9 mouse cellular contexts compared by ENCODE assay signal in genomic region chr12:4592541-4593165, GRCm38 (mm10). TPM values are rescaled to one million over a fixed set of nuclear protein-coding genes. Genes with fewer than 3 reads are reported as not detected.
DNase-seq lines count a peak whose midpoint lies in the region; ATAC-seq and TF ChIP-seq lines count a peak whose summit lies in the region.
"Had no signal": no experiment of that assay in that cellular context is flagged by ENCODE, and none has a peak within 500 bp of the region (broad histone marks: within the 10 kb centered on the region; RNA-seq: fewer than 3 reads in every experiment).

Gene Itsn2 (plus strand): TSS chr12:4592638.
Gene Gm3625 (minus strand): TSS chr12:4592927.

- TF ChIP-seq POLR2A in ES-Bruce4 (IDR thresholded peaks at IDR 0.05; ENCODE audit: insufficient read depth, low read length): no peak
- 0 out of 2 replicates have a peak, but pooled peaks have one; percentile 28 for TF ChIP-seq POLR2A in testis, adult 2 months (IDR thresholded peaks at IDR 0.05; ENCODE audit: control insufficient read depth, low read depth, low read length)

- H3K4me3 ChIP-seq in ES-Bruce4 (ENCODE audit: low read depth, low read length): peak within 1 kb of the TSS; percentile 83
- peak within 1 kb of the TSS; percentile 94 for H3K4me3 ChIP-seq in forebrain, embryonic 12.5 days (replicated peaks)
- H3K4me3 ChIP-seq in heart, postnatal 0 days (ENCODE audit: low read depth, low read length): peak within 1 kb of the TSS; percentile 92
- H3K4me3 ChIP-seq in liver, postnatal 0 days (ENCODE audit: low read depth, low read length): peak within 1 kb of the TSS; percentile 80
- peak within 1 kb of the TSS; percentile 90 for H3K4me3 ChIP-seq in neural tube, embryonic 13.5 days
- H3K4me3 ChIP-seq in testis, adult 2 months (ENCODE audit: control insufficient read depth, low read depth, low read length): peak within 1 kb of the TSS; percentile 99

- DNase-seq in c-Kit-positive CD71-positive TER-119-positive erythroid progenitor cells, embryonic 14.5 days (ENCODE audit: low spot score): peak; percentile 56
- DNase-seq in heart, postnatal 0 days (ENCODE audit: low spot score): peak; percentile 37
- DNase-seq in kidney, postnatal 36 days: peak; percentile 70 to 92
- DNase-seq in liver, postnatal 0 days: peak; percentile 82

- H3K4me1 ChIP-seq in ES-Bruce4 (ENCODE audit: control insufficient read depth, insufficient read depth, low read length): no peaks in the 10 kb centered on the region
- H3K4me1 ChIP-seq in forebrain, embryonic 12.5 days: peaks cover 6% of the 10 kb centered on the region
- peaks cover 28% of the 10 kb centered on the region; the same call in 1 of the 2 replicates for H3K4me1 ChIP-seq in heart, postnatal 0 days (ENCODE audit: control insufficient read depth, insufficient read depth)
- H3K4me1 ChIP-seq in liver, postnatal 0 days (ENCODE audit: insufficient read depth): peaks cover 18% of the 10 kb centered on the region
- H3K4me1 ChIP-seq in neural tube, embryonic 13.5 days (replicated peaks): peaks cover 11% of the 10 kb centered on the region
- peaks cover 6% of the 10 kb centered on the region for H3K4me1 ChIP-seq in testis, adult 2 months (ENCODE audit: control insufficient read depth, insufficient read depth, low read length)

- no peak within 1 kb of the TSS for H3K27ac ChIP-seq in ES-Bruce4 (ENCODE audit: insufficient read depth, low read length)
- 0 out of 2 replicates have a peak within 1 kb of the TSS, but pooled peaks have one; percentile 31 for H3K27ac ChIP-seq in forebrain, embryonic 12.5 days
- peak within 1 kb of the TSS; percentile 96 for H3K27ac ChIP-seq in heart, postnatal 0 days (ENCODE audit: low read depth)
- peak within 1 kb of the TSS; percentile 98 for H3K27ac ChIP-seq in liver, postnatal 0 days (ENCODE audit: low read depth)
- peak within 1 kb of the TSS; percentile 59 for H3K27ac ChIP-seq in neural tube, embryonic 13.5 days (replicated peaks)
- H3K27ac ChIP-seq in testis, adult 2 months (ENCODE audit: control insufficient read depth, insufficient read depth, low read depth, low read length): peak within 1 kb of the TSS; percentile 97

- peak within 1 kb of the TSS; percentile 92 for H3K9ac ChIP-seq in ES-Bruce4 (ENCODE audit: low read depth, poor library complexity, severe bottlenecking)
- H3K9ac ChIP-seq in forebrain, embryonic 12.5 days: peak within 1 kb of the TSS; percentile 76
- H3K9ac ChIP-seq in heart, postnatal 0 days (replicated peaks; ENCODE audit: low read depth, low read length): peak within 1 kb of the TSS; percentile 99
- peak within 1 kb of the TSS; percentile 98 for H3K9ac ChIP-seq in liver, postnatal 0 days (replicated peaks)
- peak within 1 kb of the TSS; percentile 86 for H3K9ac ChIP-seq in neural tube, embryonic 13.5 days

- under 1% methylated on average over 41 of the region's 49 CpGs for WGBS in forebrain, embryonic 12.5 days
- under 1% methylated on average over 26 of the region's 49 CpGs for WGBS in heart, postnatal 0 days
- under 1% methylated on average over 31 of the region's 49 CpGs for WGBS in liver, postnatal 0 days (ENCODE audit: insufficient replicate concordance)
- under 1% methylated on average over 43 of the region's 49 CpGs for WGBS in neural tube, embryonic 13.5 days

- no peaks in the 10 kb centered on the region for H3K36me3 ChIP-seq in ES-Bruce4 (ENCODE audit: control insufficient read depth, insufficient read depth, low read length, poor library complexity, severe bottlenecking)
- no peaks in the 10 kb centered on the region for H3K36me3 ChIP-seq in forebrain, embryonic 12.5 days (replicated peaks)
- H3K36me3 ChIP-seq in heart, postnatal 0 days (replicated peaks; ENCODE audit: control insufficient read depth, insufficient read depth, low read length): no peaks in the 10 kb centered on the region
- no peaks in the 10 kb centered on the region; the same call in 1 of the 2 replicates for H3K36me3 ChIP-seq in liver, postnatal 0 days (replicated peaks; ENCODE audit: insufficient read depth, low read length)
- no peaks in the 10 kb centered on the region for H3K36me3 ChIP-seq in neural tube, embryonic 13.5 days
- H3K36me3 ChIP-seq in testis, adult 2 months (ENCODE audit: control insufficient read depth, insufficient read depth, low read length): no peaks in the 10 kb centered on the region

- no peak for TF ChIP-seq EP300 in ES-Bruce4 (IDR thresholded peaks at IDR 0.05; ENCODE audit: insufficient read depth, low read depth, low read length)
- no peak for TF ChIP-seq EP300 in heart, postnatal 0 days (IDR thresholded peaks at IDR 0.05; ENCODE audit: low read depth)
- TF ChIP-seq EP300 in liver, postnatal 0 days (IDR thresholded peaks at IDR 0.05; ENCODE audit: low read depth): no peak

- no peaks in the 10 kb centered on the region for H3K9me3 ChIP-seq in ES-Bruce4 (replicated peaks; ENCODE audit: control insufficient read depth, insufficient read depth, low read length, poor library complexity, severe bottlenecking)
- H3K9me3 ChIP-seq in forebrain, embryonic 12.5 days: no peaks in the 10 kb centered on the region
- no peaks in the 10 kb centered on the region for H3K9me3 ChIP-seq in heart, postnatal 0 days (replicated peaks; ENCODE audit: control insufficient read depth, low read length)
- H3K9me3 ChIP-seq in liver, postnatal 0 days (ENCODE audit: low read length): no peaks in the 10 kb centered on the region
- no peaks in the 10 kb centered on the region for H3K9me3 ChIP-seq in neural tube, embryonic 13.5 days

- TF ChIP-seq CTCF in ES-Bruce4 (IDR thresholded peaks at IDR 0.05; ENCODE audit: low read depth, low read length): no peak
- no peak for TF ChIP-seq CTCF in heart, postnatal 0 days (IDR thresholded peaks at IDR 0.05; ENCODE audit: low read depth)
- TF ChIP-seq CTCF in liver, postnatal 0 days (IDR thresholded peaks at IDR 0.05; ENCODE audit: low read depth): no peak
- TF ChIP-seq CTCF in testis, adult 2 months (IDR thresholded peaks at IDR 0.05; ENCODE audit: control insufficient read depth, insufficient read depth, insufficient replicate concordance, low read depth, low read length): no peak

- peak; percentile 95 for ATAC-seq in forebrain, embryonic 12.5 days (ENCODE audit: low FRiP score)
- peak; percentile 87 for ATAC-seq in heart, postnatal 0 days (ENCODE audit: insufficient read depth, low read depth)
- ATAC-seq in liver, postnatal 0 days: peak; percentile 89
- ATAC-seq in neural tube, embryonic 13.5 days (ENCODE audit: low read depth): peak; percentile 92

- no peaks in the 10 kb centered on the region for H3K27me3 ChIP-seq in ES-Bruce4 (ENCODE audit: control insufficient read depth, insufficient read depth, low read length, poor library complexity, severe bottlenecking)
- peaks cover 11% of the 10 kb centered on the region; the same call in 1 of the 2 replicates for H3K27me3 ChIP-seq in forebrain, embryonic 12.5 days
- no peaks in the 10 kb centered on the region for H3K27me3 ChIP-seq in heart, postnatal 0 days (ENCODE audit: control insufficient read depth, insufficient read depth, low read length)
- no peaks in the 10 kb centered on the region for H3K27me3 ChIP-seq in liver, postnatal 0 days (ENCODE audit: insufficient read depth, low read length)
- H3K27me3 ChIP-seq in neural tube, embryonic 13.5 days: no peaks in the 10 kb centered on the region
- no peaks in the 10 kb centered on the region for H3K27me3 ChIP-seq in testis, adult 2 months (ENCODE audit: control insufficient read depth, insufficient read depth, low read length)

- peak within 1 kb of the TSS; percentile 69 for H3K4me2 ChIP-seq in forebrain, embryonic 12.5 days
- peak within 1 kb of the TSS; percentile 66 for H3K4me2 ChIP-seq in heart, postnatal 0 days (ENCODE audit: low read depth, low read length)
- H3K4me2 ChIP-seq in liver, postnatal 0 days (ENCODE audit: low read depth, low read length): peak within 1 kb of the TSS; percentile 80
- H3K4me2 ChIP-seq in neural tube, embryonic 13.5 days: peak within 1 kb of the TSS; percentile 83

RNA-seq across cellular contexts. Expression of gene Itsn2, which starts in this region (rescaled TPM):
- 35.3 and 40.8 TPM in 2 replicates for polyA plus RNA-seq in ES-Bruce4 (2011; ENCODE audit: insufficient read depth, insufficient read length, low read depth, missing spikeins)
- 17.9 and 20.1 TPM in 2 replicates for polyA plus RNA-seq in forebrain, embryonic 12.5 days (2016; fragmentation: Nextera tagmentation; extraction: Ambion mirVana)
- 39.7 and 44.3 TPM in 2 replicates for total RNA-seq in heart, postnatal 0 days (2014; rRNA removed; ENCODE audit: low replicate concordance)
- 19.6 and 22.7 TPM in 2 replicates for polyA plus RNA-seq in heart, postnatal 0 days (2015; fragmentation: Nextera tagmentation; extraction: Ambion mirVana)
- polyA plus RNA-seq in liver, postnatal 0 days (2015; fragmentation: Nextera tagmentation; extraction: Ambion mirVana): 15.3 and 17.5 TPM in 2 replicates
- 21.6 and 22.3 TPM in 2 replicates for polyA plus RNA-seq in neural tube, embryonic 13.5 days (2015; fragmentation: Nextera tagmentation; extraction: Ambion mirVana)
- 83.6 and 90.0 TPM in 2 replicates for polyA plus RNA-seq in testis, adult 2 months (2012; rRNA removed)

RNA-seq across cellular contexts. Expression of gene Gm3625, which starts in this region (rescaled TPM):
- not detected in 2 replicates for polyA plus RNA-seq in ES-Bruce4 (2011; ENCODE audit: insufficient read depth, insufficient read length, low read depth, missing spikeins)
- polyA plus RNA-seq in forebrain, embryonic 12.5 days (2016; fragmentation: Nextera tagmentation; extraction: Ambion mirVana): not detected in 2 replicates
- total RNA-seq in heart, postnatal 0 days (2014; rRNA removed; ENCODE audit: low replicate concordance): not detected in 2 replicates
- polyA plus RNA-seq in heart, postnatal 0 days (2015; fragmentation: Nextera tagmentation; extraction: Ambion mirVana): not detected in 2 replicates
- polyA plus RNA-seq in liver, postnatal 0 days (2015; fragmentation: Nextera tagmentation; extraction: Ambion mirVana): not detected in 2 replicates
- not detected in 2 replicates for polyA plus RNA-seq in neural tube, embryonic 13.5 days (2015; fragmentation: Nextera tagmentation; extraction: Ambion mirVana)
- not detected in 2 replicates for polyA plus RNA-seq in testis, adult 2 months (2012; rRNA removed)
- polyA plus RNA-seq: large intestine, adult 2 months had no signal
